Mouse (Mus musculus) cortical plate, adult 2 months (tissue): ENCODE measurements around the gene Zfp937. TPM values are rescaled to one million over a fixed set of nuclear protein-coding genes. Genes with fewer than 3 reads are reported as not detected.
A peak's percentile ranks its signal among the peaks of the same experiment; 100 is the strongest.
"Not testable (repeated sequence)": the region's sequence is repeated elsewhere in the genome, so short reads cannot be mapped to it uniquely, and the experiment has no call there.

Experiments used
- H3K27ac ChIP-seq: fragments of 200-500 bp; 2 replicates; pipeline ENCODE4 v1.5.1; 2012; ENCODE audit warnings: low read length, control low read depth, inconsistent platforms; ENCODE audit not compliant: insufficient read depth
- H3K4me1 ChIP-seq: fragments of 200-500 bp; 2 replicates; pipeline ENCODE4 v1.6.1; 2011; ENCODE audit warnings: low read length; ENCODE audit not compliant: control insufficient read depth, insufficient read depth
- H3K4me3 ChIP-seq: fragments of 200-500 bp; 2 replicates; pipeline ENCODE4 v1.5.1; 2011; ENCODE audit warnings: mild to moderate bottlenecking, low read length, control low read depth; ENCODE audit not compliant: insufficient read depth
- CTCF ChIP-seq: fragments of 200-500 bp; IDR thresholded peaks from 2 replicates; pipeline ENCODE4 v1.5.1; 2011; ENCODE audit warnings: mild to moderate bottlenecking, control low read depth, low read length; ENCODE audit not compliant: insufficient read depth; ENCODE audit errors: extremely low read depth
- POLR2A ChIP-seq: fragments of 200-500 bp; IDR thresholded peaks from 2 replicates; pipeline ENCODE4 v1.6.1; 2011; ENCODE audit warnings: mild to moderate bottlenecking, low read length, control low read depth; ENCODE audit not compliant: insufficient read depth; ENCODE audit errors: extremely low read depth
- polyA plus RNA-seq: library from polyadenylated mRNA; depleted of rRNA; stranded (reverse); fragments of >200 nt; gene quantifications from 2 replicates; pipeline ENCODE4 v1.2.3, GENCODE M21; 2012; rRNA removed

The Zfp937 gene
- polyA plus RNA-seq, result 2.3 and 2.5 TPM in 2 replicates

- H3K4me1 ChIP-seq, H3K27ac ChIP-seq: not testable (repeated sequence)
- peak; percentile 33; the same call in 1 of the 2 replicates for TF ChIP-seq POLR2A
- peak within 1 kb of the TSS; percentile 68 for H3K4me3 ChIP-seq
These were observed at the start of gene Zfp937 for GRCm38 (mm10) chr2:150217600-150218362. Zfp937 (plus strand) TSS chr2:150218073.

- no peak overlapping the region for H3K27ac ChIP-seq
- no peak overlapping the region for H3K4me3 ChIP-seq
- TF ChIP-seq CTCF (no peak), POLR2A (no peak)
- no peaks in the 10 kb centered on the region for H3K4me1 ChIP-seq
These were observed 44.0 kb upstream of the Zfp937 start for GRCm38 (mm10) chr2:150173833-150174232.

- not testable (repeated sequence) for H3K4me3 ChIP-seq, H3K27ac ChIP-seq, H3K4me1 ChIP-seq
These were observed 38.3 kb upstream of the Zfp937 start, which contains the start of gene Gm10770 for GRCm38 (mm10) chr2:150179579-150179978. Gm10770 (minus strand) TSS chr2:150179679.

- not testable (repeated sequence) for H3K27ac ChIP-seq, H3K4me3 ChIP-seq, H3K4me1 ChIP-seq
These were observed 36.8 kb upstream of the Zfp937 start for GRCm38 (mm10) chr2:150181046-150181445.

GRCm38 (mm10) chr2:150181570-150181999 is 36.3 kb upstream of the Zfp937 start, which contains the start of gene Gm14139:
Gm14139 (plus strand) TSS chr2:150181755.
- H3K4me3 ChIP-seq, H3K27ac ChIP-seq, H3K4me1 ChIP-seq: not testable (repeated sequence)

GRCm38 (mm10) chr2:150218363-150218725 is 471 bp downstream of the Zfp937 start:
- H3K4me3 ChIP-seq, result peak overlapping the region; percentile 68
- not testable (repeated sequence) for H3K27ac ChIP-seq, H3K4me1 ChIP-seq

GRCm38 (mm10) chr2:150223263-150223662 is 5.4 kb downstream of the Zfp937 start:
- H3K4me1 ChIP-seq, H3K4me3 ChIP-seq, H3K27ac ChIP-seq: not testable (repeated sequence)

- Histone ChIP-seq H3K4me3 (no peak overlapping the region), H3K27ac (no peak overlapping the region), H3K4me1 (no peaks in the 10 kb centered on the region)
- TF ChIP-seq CTCF (no peak), POLR2A (no peak)
These were observed 25.3 kb downstream of the Zfp937 start for GRCm38 (mm10) chr2:150243211-150243610.

- H3K4me3 ChIP-seq, H3K27ac ChIP-seq, H3K4me1 ChIP-seq: not testable (repeated sequence)
These were observed 37.6 kb downstream of the Zfp937 start, which contains the start of gene Gm21994 for GRCm38 (mm10) chr2:150255491-150255890. Gm21994 (minus strand) TSS chr2:150255591.

GRCm38 (mm10) chr2:150256861-150257260 is 39.0 kb downstream of the Zfp937 start:
- H3K4me1 ChIP-seq, H3K4me3 ChIP-seq, H3K27ac ChIP-seq: not testable (repeated sequence)

GRCm38 (mm10) chr2:150257291-150257690 is 39.4 kb downstream of the Zfp937 start, which contains the start of gene Gm14124:
Gm14124 (plus strand) TSS chr2:150257517.
- not testable (repeated sequence) for H3K27ac ChIP-seq, H3K4me1 ChIP-seq, H3K4me3 ChIP-seq

Other genes with a start within 250 kb of the Zfp937 start
- 3.9 and 4.7 TPM in 2 replicates for gene Zfp120, start 81.4 kb upstream of the Zfp937 start, polyA plus RNA-seq
- not detected in 2 replicates for gene Gm10770, start 38.4 kb upstream of the Zfp937 start, polyA plus RNA-seq
- 0.10 TPM in 1 of 2 replicates, not detected in the other for gene Gm14139, start 36.3 kb upstream of the Zfp937 start, polyA plus RNA-seq
- gene Gm21994, start 37.5 kb downstream of the Zfp937 start, polyA plus RNA-seq, result 0.38 and 0.68 TPM in 2 replicates
- 0.04 TPM in 1 of 2 replicates, not detected in the other for gene Gm14124, start 39.4 kb downstream of the Zfp937 start, polyA plus RNA-seq
- not detected in 2 replicates for gene Gm10130, start 105.6 kb downstream of the Zfp937 start, polyA plus RNA-seq
- gene 3300002I08Rik, start 144.7 kb downstream of the Zfp937 start, polyA plus RNA-seq, result 2.7 and 4.4 TPM in 2 replicates
- gene Zfp442, start 233.4 kb downstream of the Zfp937 start, polyA plus RNA-seq, result 1.2 and 1.4 TPM in 2 replicates